Mouse (Mus musculus) embryonic facial prominence, embryonic 12.5 days (tissue): ENCODE data around the gene Snx9. TPM values are rescaled to one million over a fixed set of nuclear protein-coding genes. Genes with fewer than 3 reads are reported as not detected.

Experiments
- ATAC-seq: fragments of 200-750 bp; cut with Nextera tagmentation; 2 replicates; pipeline ENCODE4 v1.8.0; 2017; ENCODE audit not compliant: insufficient number of reproducible peaks, insufficient read depth, low FRiP score, low TSS enrichment
- H3K27ac ChIP-seq: fragments of 300-500 bp; sonication (generic); 2 replicates; pipeline ENCODE4 v1.5.1; 2016; ENCODE audit warnings: mild to moderate bottlenecking
- H3K27me3 ChIP-seq: fragments of 300-500 bp; sonication (generic); 2 replicates; pipeline ENCODE4 v1.6.1; 2016; ENCODE audit warnings: mild to moderate bottlenecking, moderate library complexity
- H3K36me3 ChIP-seq: fragments of 300-500 bp; sonication (generic); 2 replicates; pipeline ENCODE4 v1.6.1; 2016; ENCODE audit warnings: mild to moderate bottlenecking
- H3K4me1 ChIP-seq: fragments of 300-500 bp; sonication (generic); 2 replicates; pipeline ENCODE4 v1.6.1; 2016
- H3K4me2 ChIP-seq: fragments of 300-500 bp; sonication (generic); replicated peaks from 2 replicates; pipeline ENCODE4 v1.6.1; 2016; ENCODE audit warnings: mild to moderate bottlenecking, moderate library complexity
- H3K4me3 ChIP-seq: fragments of 300-500 bp; sonication (generic); 2 replicates; pipeline ENCODE4 v1.5.1; 2016; ENCODE audit warnings: mild to moderate bottlenecking
- H3K9ac ChIP-seq: fragments of 300-500 bp; sonication (generic); 2 replicates; pipeline ENCODE4 v1.6.1; 2016; ENCODE audit warnings: mild to moderate bottlenecking, moderate library complexity
- H3K9me3 ChIP-seq: fragments of 300-500 bp; sonication (generic); 2 replicates; pipeline ENCODE4 v1.6.1; 2016; ENCODE audit warnings: mild to moderate bottlenecking, moderate library complexity
- WGBS: fragments of 180-500 bp; shearing (Covaris S2); methylation state at CpG from one replicate; pipeline ENCODE4 v1.1.7; 2016; 5-methylcytosine and 5-hydroxymethylcytosine counted together
- polyA plus RNA-seq: library from polyadenylated mRNA; unstranded; fragments of >200 nt; fragmentation: Nextera tagmentation; extraction: Ambion mirVana; gene quantifications from 2 replicates; pipeline ENCODE4 v1.2.1, GENCODE M21; 2016

Gene Snx9
- polyA plus RNA-seq, 1 experiment from 2014 or later, result 33.3 TPM

GRCm38 (mm10) chr17:5849421-5849910 is 8.3 kb downstream of the Snx9 start:
- Histone ChIP-seq H3K9me3 (no peaks in the 10 kb centered on the region), H3K9ac (peak overlapping the region; percentile 44), H3K27ac (peak overlapping the region; percentile 83), H3K4me3 (peak overlapping the region; percentile 23), H3K4me2 (peak overlapping the region; percentile 52), H3K4me1 (peaks cover 27% of the 10 kb centered on the region), H3K36me3 (peaks cover 2% of the 10 kb centered on the region; the same call in 1 of the 2 replicates), H3K27me3 (no peaks in the 10 kb centered on the region)
- no peak for ATAC-seq
- 24% methylated on average over 18 of the region's 18 CpGs for WGBS

DNA sequence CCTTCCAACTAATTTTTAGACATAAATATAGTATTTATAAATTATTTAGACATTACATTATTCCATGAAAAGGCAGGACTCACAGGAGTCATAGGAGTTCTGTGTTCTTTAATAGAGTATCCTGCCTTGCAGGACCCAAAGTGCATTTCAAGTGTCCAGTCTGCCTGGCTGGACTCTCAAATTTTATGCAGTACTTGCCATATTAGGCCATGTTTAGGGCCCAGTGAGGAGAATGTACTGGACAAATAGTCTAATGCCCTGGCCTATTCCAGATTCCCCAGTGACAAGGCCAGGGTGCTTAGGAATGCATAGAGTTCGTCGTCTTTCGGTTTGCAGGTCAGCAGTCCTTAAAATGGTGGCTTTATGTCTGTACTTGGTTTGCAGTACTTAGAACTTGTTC is 8.9 kb downstream of the Snx9 start:
- Histone ChIP-seq H3K27ac (0 out of 2 replicates have a peak overlapping the region, but pooled peaks have one; percentile 83), H3K36me3 (peaks cover 5% of the 10 kb centered on the region; the same call in 1 of the 2 replicates), H3K4me2 (peak overlapping the region; percentile 52; the same call in 1 of the 2 replicates), H3K9me3 (no peaks in the 10 kb centered on the region), H3K9ac (no peak overlapping the region; the same call in 1 of the 2 replicates), H3K4me1 (peaks cover 27% of the 10 kb centered on the region), H3K4me3 (no peak overlapping the region), H3K27me3 (no peaks in the 10 kb centered on the region)
- WGBS, result 92% methylated on average over 3 of the region's 3 CpGs
- ATAC-seq, result no peak

DNA sequence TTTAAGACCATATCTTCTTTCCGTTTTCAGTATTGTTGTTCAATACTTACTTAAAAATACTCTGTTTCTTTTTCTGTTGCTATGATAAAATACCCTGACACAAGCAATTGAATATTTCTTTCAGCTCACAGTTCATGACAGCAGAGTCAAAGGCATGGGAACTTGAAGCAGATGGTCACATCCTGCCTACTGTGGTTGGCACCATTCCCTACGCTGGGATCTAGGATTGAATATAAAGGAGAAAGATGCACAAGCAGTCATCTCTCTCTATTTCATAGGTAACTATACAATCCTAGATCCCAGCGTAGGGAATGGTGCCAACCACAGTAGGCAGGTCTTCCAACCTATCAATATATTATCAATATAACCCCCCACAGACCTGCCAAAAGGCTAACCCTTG is 9.3 kb downstream of the Snx9 start:
- Histone ChIP-seq H3K4me3 (no peak overlapping the region), H3K36me3 (peaks cover 5% of the 10 kb centered on the region; the same call in 1 of the 2 replicates), H3K4me1 (peaks cover 23% of the 10 kb centered on the region), H3K9me3 (no peaks in the 10 kb centered on the region), H3K27me3 (no peaks in the 10 kb centered on the region), H3K4me2 (no peak overlapping the region), H3K27ac (no peak overlapping the region), H3K9ac (no peak overlapping the region)
- ATAC-seq, result no peak
- 89% methylated on average over 3 of the region's 3 CpGs for WGBS

- H3K36me3 ChIP-seq, result peaks cover 5% of the 10 kb centered on the region; the same call in 1 of the 2 replicates
- peaks cover 12% of the 10 kb centered on the region for H3K4me1 ChIP-seq
- H3K9me3 ChIP-seq, result no peaks in the 10 kb centered on the region
- no peak overlapping the region for H3K27ac ChIP-seq
- no peak overlapping the region for H3K9ac ChIP-seq
- H3K27me3 ChIP-seq, result no peaks in the 10 kb centered on the region
- no peak overlapping the region for H3K4me3 ChIP-seq
- no peak for ATAC-seq
- 95% methylated on average over 13 of the region's 13 CpGs for WGBS
- no peak overlapping the region for H3K4me2 ChIP-seq
Observed at GRCm38 (mm10) chr17:5853936-5854335, 12.8 kb downstream of the Snx9 start.

- 0 out of 2 replicates have a peak, but pooled peaks cover 4% of the 10 kb centered on the region for H3K4me1 ChIP-seq
- H3K4me3 ChIP-seq, result no peak overlapping the region
- no peak overlapping the region for H3K4me2 ChIP-seq
- no peaks in the 10 kb centered on the region for H3K27me3 ChIP-seq
- no peak overlapping the region for H3K9ac ChIP-seq
- H3K9me3 ChIP-seq, result no peaks in the 10 kb centered on the region
- no peak for ATAC-seq
- peaks cover 5% of the 10 kb centered on the region; the same call in 1 of the 2 replicates for H3K36me3 ChIP-seq
- H3K27ac ChIP-seq, result no peak overlapping the region
Observed at GRCm38 (mm10) chr17:5855560-5855959, 14.4 kb downstream of the Snx9 start.

DNA sequence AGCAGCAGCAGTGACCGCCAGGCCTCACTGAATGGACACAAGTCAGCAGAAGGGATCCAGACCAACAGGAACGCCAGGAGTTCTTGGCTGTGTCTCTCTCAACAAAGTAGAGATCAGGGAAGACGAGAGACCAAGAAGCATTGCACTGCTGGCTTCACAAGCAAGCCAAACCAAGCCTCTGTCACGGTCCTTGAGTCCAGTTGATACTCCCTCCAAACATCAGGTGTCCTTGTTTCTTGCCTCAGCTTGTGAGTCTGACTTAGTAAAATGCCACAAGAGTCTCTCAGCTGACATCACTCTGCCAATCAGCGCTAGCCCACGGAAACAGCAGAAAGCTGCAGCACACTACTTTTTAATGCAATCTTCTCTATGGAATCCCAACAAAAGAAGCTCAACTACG is 15.3 kb downstream of the Snx9 start:
- H3K27me3 ChIP-seq, result no peaks in the 10 kb centered on the region
- H3K4me1 ChIP-seq, result 0 out of 2 replicates have a peak, but pooled peaks cover 4% of the 10 kb centered on the region
- peaks cover 5% of the 10 kb centered on the region; the same call in 1 of the 2 replicates for H3K36me3 ChIP-seq
- H3K4me3 ChIP-seq, result no peak overlapping the region
- no peak overlapping the region for H3K9ac ChIP-seq
- ATAC-seq, result no peak
- H3K4me2 ChIP-seq, result no peak overlapping the region
- H3K9me3 ChIP-seq, result no peaks in the 10 kb centered on the region
- H3K27ac ChIP-seq, result no peak overlapping the region
- 91% methylated on average over 7 of the region's 7 CpGs for WGBS

- Histone ChIP-seq H3K27me3 (no peaks in the 10 kb centered on the region), H3K9me3 (no peaks in the 10 kb centered on the region), H3K9ac (no peak overlapping the region), H3K27ac (no peak overlapping the region), H3K36me3 (peaks cover 5% of the 10 kb centered on the region; the same call in 1 of the 2 replicates), H3K4me3 (no peak overlapping the region), H3K4me2 (no peak overlapping the region), H3K4me1 (0 out of 2 replicates have a peak, but pooled peaks cover 4% of the 10 kb centered on the region)
- no peak for ATAC-seq
- WGBS, result 94% methylated on average over 11 of the region's 11 CpGs
Observed at GRCm38 (mm10) chr17:5857206-5857605, 16.1 kb downstream of the Snx9 start.

GRCm38 (mm10) chr17:5858209-5858608 is 17.1 kb downstream of the Snx9 start:
- no peak overlapping the region for H3K27ac ChIP-seq
- 71% methylated on average over 8 of the region's 8 CpGs for WGBS
- no peak overlapping the region for H3K4me2 ChIP-seq
- H3K9me3 ChIP-seq, result no peaks in the 10 kb centered on the region
- H3K27me3 ChIP-seq, result no peaks in the 10 kb centered on the region
- 0 out of 2 replicates have a peak, but pooled peaks cover 4% of the 10 kb centered on the region for H3K4me1 ChIP-seq
- no peak overlapping the region for H3K9ac ChIP-seq
- H3K4me3 ChIP-seq, result no peak overlapping the region
- ATAC-seq, result no peak
- peaks cover 5% of the 10 kb centered on the region; the same call in 1 of the 2 replicates for H3K36me3 ChIP-seq

- Histone ChIP-seq H3K4me2 (no peak overlapping the region), H3K27ac (no peak overlapping the region), H3K9ac (no peak overlapping the region), H3K27me3 (no peaks in the 10 kb centered on the region), H3K36me3 (no peaks in the 10 kb centered on the region), H3K4me1 (0 out of 2 replicates have a peak, but pooled peaks cover 4% of the 10 kb centered on the region), H3K4me3 (no peak overlapping the region), H3K9me3 (no peaks in the 10 kb centered on the region)
- ATAC-seq, result no peak
- WGBS, result 39% methylated on average over 6 of the region's 6 CpGs
Observed at GRCm38 (mm10) chr17:5862285-5862684, 21.2 kb downstream of the Snx9 start.

DNA sequence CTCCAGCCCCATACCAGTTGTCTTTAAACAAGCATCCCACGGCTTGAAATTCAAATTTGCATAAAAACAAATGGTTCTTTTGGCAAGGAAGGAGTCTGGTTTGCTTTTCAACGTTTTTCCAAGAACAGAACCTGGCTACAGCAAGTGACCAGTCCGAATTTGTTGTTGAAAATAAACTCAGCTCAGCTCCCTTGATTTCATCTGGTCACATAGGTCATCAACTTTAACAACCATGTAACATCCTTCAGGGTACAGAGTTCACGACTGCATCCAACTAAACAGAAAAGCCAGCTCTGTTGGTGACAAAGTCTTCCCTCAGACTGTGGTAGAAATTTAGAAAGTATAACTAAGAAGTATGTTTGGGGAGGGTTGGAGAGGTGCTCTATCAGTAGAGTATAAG is 21.7 kb downstream of the Snx9 start:
- 0 out of 2 replicates have a peak, but pooled peaks cover 4% of the 10 kb centered on the region for H3K4me1 ChIP-seq
- no peaks in the 10 kb centered on the region for H3K9me3 ChIP-seq
- no peaks in the 10 kb centered on the region for H3K36me3 ChIP-seq
- H3K4me3 ChIP-seq, result no peak overlapping the region
- no peak overlapping the region for H3K27ac ChIP-seq
- ATAC-seq, result no peak
- no peaks in the 10 kb centered on the region for H3K27me3 ChIP-seq
- no peak overlapping the region for H3K9ac ChIP-seq
- H3K4me2 ChIP-seq, result no peak overlapping the region
- WGBS, result 44% methylated on average over 4 of the region's 4 CpGs

- Histone ChIP-seq H3K27me3 (no peaks in the 10 kb centered on the region), H3K4me1 (peaks cover 6% of the 10 kb centered on the region; the same call in 1 of the 2 replicates), H3K9me3 (no peaks in the 10 kb centered on the region), H3K4me3 (no peak overlapping the region), H3K9ac (no peak overlapping the region), H3K27ac (no peak overlapping the region), H3K36me3 (no peaks in the 10 kb centered on the region), H3K4me2 (no peak overlapping the region)
- WGBS, result over 99% methylated on average over 5 of the region's 5 CpGs
- no peak for ATAC-seq
Observed at GRCm38 (mm10) chr17:5863745-5864144, 22.6 kb downstream of the Snx9 start.

DNA sequence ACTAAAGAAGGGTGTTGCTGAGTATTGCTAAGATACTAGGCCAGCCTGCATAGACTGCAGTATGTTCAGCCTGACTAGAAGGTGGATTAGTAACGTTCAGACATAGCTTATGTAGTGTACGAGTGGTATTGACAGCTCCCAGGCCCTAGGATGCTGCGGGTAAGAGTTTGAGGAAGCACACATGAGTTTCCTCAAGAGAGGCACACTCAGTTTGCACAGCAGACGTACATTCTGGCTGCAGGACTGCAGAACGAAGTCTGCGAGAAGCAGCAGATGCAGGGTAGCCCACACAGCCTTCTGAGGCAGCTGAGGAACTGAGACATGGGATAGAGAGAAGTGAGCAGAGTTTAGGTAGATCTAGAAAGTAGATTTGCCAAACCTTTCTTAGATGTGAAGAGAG is 26.3 kb downstream of the Snx9 start:
- Histone ChIP-seq H3K4me1 (peaks cover 9% of the 10 kb centered on the region; the same call in 1 of the 2 replicates), H3K27ac (no peak overlapping the region), H3K27me3 (no peaks in the 10 kb centered on the region), H3K36me3 (no peaks in the 10 kb centered on the region), H3K9ac (no peak overlapping the region), H3K9me3 (no peaks in the 10 kb centered on the region), H3K4me3 (no peak overlapping the region), H3K4me2 (no peak overlapping the region)
- WGBS, result 87% methylated on average over 6 of the region's 6 CpGs
- ATAC-seq, result no peak
